Mouse (Mus musculus) erythroblast, embryonic 14.5 days (primary cell): ENCODE results near the gene Aoah.

ENCODE experiments used
- GATA1 ChIP-seq: IDR thresholded peaks from 2 replicates; pipeline ENCODE4 v1.6.1; 2012; ENCODE audit warnings: low read length, inconsistent platforms, mixed read lengths
- TAL1 ChIP-seq: IDR thresholded peaks from 3 replicates; pipeline ENCODE4 v1.6.1; 2012; ENCODE audit warnings: low read length, inconsistent platforms, mixed read lengths

GRCm38 (mm10) chr13:20816385-20816784, 22.5 kb downstream of the Aoah start:
- TF ChIP-seq TAL1, result no peak
- no peak for TF ChIP-seq GATA1
